Mouse (Mus musculus) hindlimb bud, embryonic 11.5 days (tissue): Measurements from ENCODE around the gene Prr18.

ENCODE experiments used
- DNase-seq: peaks from one replicate; pipeline ENCODE4 v3.0.0-alpha.2; 2012; ENCODE audit warnings: low read depth, low spot score; ENCODE audit errors: extremely low spot score

Prr18 gene

DNA sequence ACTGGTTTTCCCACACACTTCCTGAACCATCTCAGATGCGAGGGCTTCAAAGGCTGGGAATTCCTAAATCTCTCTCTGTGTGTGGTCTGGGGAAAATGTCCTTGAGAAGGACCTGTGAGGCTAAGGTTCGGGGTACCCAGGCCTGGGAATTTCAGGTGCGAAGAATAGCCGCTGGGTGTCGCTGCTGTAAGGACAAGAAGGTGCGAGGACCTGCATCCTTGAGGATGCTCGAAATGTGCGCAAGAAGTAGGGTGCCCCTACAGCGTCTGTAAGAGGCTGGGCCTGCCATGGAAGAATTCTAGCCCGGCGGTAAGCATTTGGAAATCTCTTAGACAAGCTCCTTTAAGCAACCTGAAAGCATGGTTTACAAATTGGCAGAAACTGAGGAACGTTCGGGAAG is 51.2 kb downstream of the Prr18 start:
- DNase-seq = no peak

DNA sequence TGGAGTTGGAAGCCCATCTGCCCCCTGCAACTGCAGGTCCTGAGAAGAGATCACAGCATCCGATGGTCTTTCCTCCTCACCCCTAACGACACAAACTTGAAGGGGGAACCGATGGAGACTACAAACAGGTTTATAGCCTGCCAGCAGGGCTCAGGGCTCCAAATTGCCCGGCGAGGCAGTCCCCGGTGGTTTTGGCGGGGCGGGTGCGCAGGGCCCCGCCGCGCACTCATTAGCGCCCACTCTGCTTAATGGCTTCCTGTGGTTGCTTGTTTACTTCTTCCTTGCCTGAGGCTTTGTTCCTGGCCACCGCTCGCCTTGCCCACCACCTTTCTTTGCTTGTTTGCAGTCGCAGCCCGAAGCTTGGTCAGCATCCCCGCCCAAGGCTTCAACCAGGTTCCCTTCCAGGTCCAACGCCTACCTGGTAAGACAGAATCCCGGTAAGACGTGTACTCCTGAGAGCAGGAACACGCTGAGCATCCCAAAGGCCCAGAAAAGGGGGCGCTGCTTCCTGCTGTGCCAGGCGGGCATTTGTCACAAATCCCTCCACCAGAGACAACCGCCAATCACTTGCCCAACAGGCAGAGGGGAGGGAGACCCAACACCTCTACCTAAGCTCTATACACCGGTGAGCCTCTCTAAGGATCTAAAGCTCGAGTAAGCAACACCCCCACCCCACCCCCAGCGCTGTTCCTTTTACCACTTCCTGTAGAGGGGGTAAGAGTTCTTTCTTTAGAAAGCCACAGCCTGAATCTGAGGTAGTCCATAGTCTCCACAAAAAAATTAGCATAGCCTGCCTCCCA is 51.9 kb downstream of the Prr18 start:
- DNase-seq = no peak

DNA sequence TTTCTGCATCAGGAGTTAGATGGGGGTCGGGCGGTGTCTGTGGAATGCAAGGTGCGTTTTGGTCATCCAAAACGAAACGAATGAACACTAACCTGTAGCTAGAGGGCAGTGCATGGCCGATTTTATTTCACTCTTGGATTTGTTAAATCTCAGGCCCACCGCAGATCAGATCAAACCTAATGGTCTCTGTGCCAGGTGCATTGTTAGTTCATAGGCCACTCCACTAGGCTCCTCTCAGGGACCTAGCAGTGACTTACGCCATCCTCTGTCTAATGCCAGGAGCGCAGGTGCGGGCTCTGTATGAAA is 52.5 kb downstream of the Prr18 start:
- no peak for DNase-seq

DNA sequence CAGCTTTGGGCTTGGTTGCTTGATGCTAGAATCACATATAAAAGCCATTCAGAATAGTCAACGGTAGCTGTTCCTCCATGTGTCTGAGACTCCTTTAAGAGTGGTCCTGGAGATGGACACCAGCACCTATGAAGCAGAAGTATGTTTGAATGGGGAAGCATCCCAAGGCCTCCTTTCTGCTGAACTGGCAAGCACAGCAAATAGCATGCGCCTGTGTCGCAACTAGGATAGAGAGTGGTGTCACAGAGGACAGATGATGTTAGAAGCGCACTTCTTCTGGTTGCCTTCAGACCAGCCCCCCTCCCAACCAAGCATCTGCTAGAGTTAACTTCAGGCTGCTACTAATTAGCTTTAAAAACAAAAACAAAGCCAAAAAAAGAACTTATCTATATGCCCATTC is 53.2 kb downstream of the Prr18 start:
- no peak for DNase-seq
